Mouse (Mus musculus) G1E (cell line): ENCODE data around the gene Guk1.

ENCODE experiments used
- CTCF ChIP-seq: IDR thresholded peaks from 2 replicates; pipeline ENCODE4 v1.5.1; 2012; ENCODE audit warnings: low read depth, low read length, inconsistent platforms, mixed read lengths
- GATA1 ChIP-seq: IDR thresholded peaks from 2 replicates; pipeline ENCODE4 v1.6.1; 2012; ENCODE audit warnings: borderline replicate concordance, low read length, inconsistent platforms, mixed read lengths
- GATA2 ChIP-seq: IDR thresholded peaks from 2 replicates; pipeline ENCODE4 v1.6.1; 2012; ENCODE audit warnings: low read depth, low read length, inconsistent platforms, borderline replicate concordance
- POLR2AphosphoS5 ChIP-seq: IDR thresholded peaks from 2 replicates; pipeline ENCODE4 v1.6.1; 2012; ENCODE audit warnings: low read depth, low read length, inconsistent platforms; ENCODE audit not compliant: insufficient replicate concordance
- TAL1 ChIP-seq: conservative IDR thresholded peaks from 2 replicates; pipeline ENCODE4 v1.6.1; 2012; ENCODE audit warnings: low read depth, low read length, inconsistent platforms, mixed read lengths

DNA sequence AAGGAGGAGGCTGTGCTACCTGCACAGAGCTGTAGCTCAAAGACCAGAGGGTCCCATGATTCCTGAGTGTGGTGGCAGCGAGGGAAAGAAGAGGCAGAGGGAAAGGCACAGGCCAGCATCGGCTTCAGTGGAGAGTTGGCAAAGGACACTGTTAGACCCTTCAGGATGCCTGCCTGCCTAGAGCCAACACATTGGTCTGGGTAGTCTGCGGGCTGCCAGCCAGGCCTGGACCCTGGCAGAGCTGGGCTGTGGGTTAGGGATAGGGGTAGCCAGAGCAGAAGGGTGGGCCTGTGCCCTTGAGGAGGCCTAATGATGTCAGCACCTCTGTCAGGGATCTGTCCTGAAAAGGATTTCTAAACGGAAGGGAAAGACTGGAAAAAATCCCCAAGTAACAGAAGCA lies 47.8 kb upstream of the Guk1 start:
- TF ChIP-seq GATA1 = no peak
- no peak for TF ChIP-seq CTCF
- no peak for TF ChIP-seq TAL1
- no peak for TF ChIP-seq POLR2AphosphoS5
- TF ChIP-seq GATA2 = no peak
